Mouse (Mus musculus): ENCODE measurements at regions not wholly inside any gene's neighbourhood (a gene's known extent, or its start where the extent isn't known, plus 50 kb on each side); places are given as distances from the start of the nearest gene placed in this dataset.

- no peak for DNase-seq
Observed at GRCm38 (mm10) chr12:36748345-36748744, 360.0 kb upstream of the Meox2 start.

DNA sequence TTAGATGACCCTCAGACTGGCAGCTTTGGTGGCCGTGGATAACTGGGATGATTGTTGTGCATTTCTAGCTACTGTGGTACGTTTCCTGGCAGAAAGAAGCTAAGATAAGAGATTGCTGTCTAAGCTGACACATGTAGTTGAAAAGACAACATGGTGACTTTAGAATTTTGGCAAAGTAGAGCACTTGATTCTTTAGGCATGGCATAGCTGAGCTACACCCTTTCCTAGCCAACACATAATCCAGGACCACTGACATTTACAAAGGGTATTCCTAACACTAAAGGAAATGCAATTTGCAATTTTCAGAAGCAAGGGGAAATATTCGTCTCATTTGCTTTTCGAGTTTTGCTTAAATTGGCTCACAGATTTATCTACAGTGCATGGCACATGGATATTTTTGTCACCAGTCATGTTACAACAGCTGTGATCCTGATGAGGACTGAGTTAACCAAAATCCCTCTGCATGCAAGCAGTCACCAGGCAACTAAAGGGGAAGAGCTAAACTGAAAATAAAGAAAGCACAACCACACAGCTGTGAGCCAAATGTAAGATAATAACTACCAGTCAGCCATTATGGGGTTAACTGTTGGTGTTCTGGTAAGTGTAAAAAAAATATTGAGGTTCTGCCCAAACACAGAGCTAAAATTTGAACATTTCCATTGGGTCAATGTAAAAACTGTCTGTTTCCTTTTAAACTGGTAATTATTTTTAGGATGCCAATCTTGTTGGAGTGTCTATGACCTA, 342.9 kb upstream of the Meox2 start:
- no peak for DNase-seq

DNA sequence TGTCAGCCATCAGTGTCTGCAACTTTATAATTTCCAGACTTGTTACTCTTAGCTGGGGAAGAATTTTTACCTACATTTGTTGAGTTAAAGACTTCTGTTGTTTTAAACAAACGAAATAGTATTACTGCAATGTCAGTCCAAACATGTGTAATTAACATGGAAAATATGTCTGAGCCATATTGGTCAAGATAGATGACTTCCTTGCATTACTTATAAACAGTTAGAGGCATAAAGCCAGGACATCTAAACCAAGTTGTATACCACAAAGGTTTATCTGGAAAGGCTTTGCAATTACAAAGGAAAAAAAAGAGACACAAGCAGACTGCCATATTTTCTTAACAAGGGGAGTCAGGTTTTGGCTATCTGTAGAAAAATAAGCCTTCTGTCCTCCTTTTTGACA, 342.2 kb upstream of the Meox2 start:
- DNase-seq: no peak

GRCm38 (mm10) chr12:36780761-36781160, 327.6 kb upstream of the Meox2 start:
- no peak for DNase-seq

GRCm38 (mm10) chr12:36790866-36791265, 317.5 kb upstream of the Meox2 start:
- no peak for DNase-seq

DNA sequence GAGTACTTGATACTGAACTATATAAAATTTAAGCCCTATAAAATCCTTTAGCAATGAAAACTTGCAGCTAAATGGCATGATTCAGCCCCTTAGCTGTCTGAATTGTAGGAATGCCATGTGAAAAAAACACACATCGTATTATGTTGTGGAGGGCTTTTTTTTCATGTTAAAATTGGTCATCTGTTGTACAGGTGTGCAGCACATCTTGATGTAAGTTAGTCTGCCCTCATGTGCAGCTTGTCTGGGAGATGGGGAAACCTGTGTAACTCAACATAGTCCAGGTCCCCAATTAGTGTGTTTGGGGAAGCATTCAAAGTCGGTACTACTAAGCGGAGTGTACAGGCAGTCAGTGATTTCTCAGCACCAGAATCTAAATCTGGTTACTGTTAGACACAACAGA, 316.9 kb upstream of the Meox2 start:
- DNase-seq: no peak

- DNase-seq: no peak
Observed at GRCm38 (mm10) chr12:36792205-36792604, 316.1 kb upstream of the Meox2 start.

- no peak for DNase-seq
Observed at GRCm38 (mm10) chr12:36793799-36794198, 314.5 kb upstream of the Meox2 start.

GRCm38 (mm10) chr12:36796201-36796600, 312.1 kb upstream of the Meox2 start:
- no peak for DNase-seq

DNA sequence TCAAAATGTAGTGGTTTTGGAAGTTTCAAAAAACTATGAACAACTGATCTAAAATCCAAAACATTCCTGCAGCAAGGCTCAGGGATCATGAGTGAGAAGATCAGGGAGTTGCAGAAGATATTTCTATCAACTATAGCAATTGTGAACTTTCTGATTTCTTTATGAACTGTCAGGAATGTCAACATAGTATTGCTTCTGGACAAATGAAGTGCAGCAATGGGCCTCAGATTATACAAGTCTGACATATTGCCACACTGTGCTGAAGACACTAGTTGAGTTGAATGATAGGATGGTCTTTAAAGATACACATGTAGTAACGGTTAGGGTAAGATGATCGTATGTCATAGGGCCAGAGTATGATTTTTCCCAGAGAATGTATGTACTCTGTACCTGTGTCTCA, 290.4 kb upstream of the Meox2 start:
- no peak for DNase-seq

DNA sequence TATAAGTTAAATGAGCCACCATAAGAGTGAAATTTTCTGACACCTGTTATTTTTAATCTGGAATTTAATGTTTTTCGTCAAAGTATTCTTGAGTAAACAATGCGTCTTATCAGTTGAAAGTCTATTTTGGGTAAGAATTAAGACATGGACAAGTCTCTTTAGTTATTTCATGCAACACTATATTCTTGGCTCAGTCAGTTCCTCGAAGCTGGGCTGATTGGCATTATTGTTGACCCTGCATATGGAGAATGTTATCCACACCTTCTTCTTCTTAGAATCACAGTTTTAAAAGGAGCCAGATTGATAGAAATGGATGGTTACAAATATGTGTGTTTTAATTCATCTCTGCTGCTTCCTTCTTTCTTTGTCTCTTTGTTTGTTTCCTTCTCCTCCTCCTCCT, 289.5 kb upstream of the Meox2 start:
- DNase-seq: no peak

DNA sequence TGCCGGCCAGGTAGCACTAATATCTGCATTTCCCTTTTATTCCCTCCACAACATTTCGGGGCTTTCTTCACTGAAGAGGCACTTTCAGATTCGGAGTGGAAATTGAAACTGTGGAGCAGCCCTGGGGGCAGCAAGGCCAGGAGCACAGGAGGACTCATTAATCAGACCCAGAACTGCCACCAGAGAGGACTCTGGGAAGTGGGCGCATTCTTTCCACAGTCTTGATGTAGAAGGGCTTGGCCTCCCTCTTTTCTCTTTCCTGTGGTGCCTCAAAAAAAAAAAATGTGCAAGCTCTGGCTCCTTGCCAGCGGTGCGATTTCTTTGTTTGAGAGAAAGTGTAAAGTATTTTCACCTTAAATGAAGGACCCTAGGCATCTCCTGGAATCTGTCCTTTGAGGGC, 281.6 kb upstream of the Meox2 start:
- DNase-seq: no peak

- DNase-seq: no peak
Observed at GRCm38 (mm10) chr12:36831307-36831997, 276.9 kb upstream of the Meox2 start.

GRCm38 (mm10) chr12:36842957-36843356, 265.4 kb upstream of the Meox2 start:
- DNase-seq: no peak

DNA sequence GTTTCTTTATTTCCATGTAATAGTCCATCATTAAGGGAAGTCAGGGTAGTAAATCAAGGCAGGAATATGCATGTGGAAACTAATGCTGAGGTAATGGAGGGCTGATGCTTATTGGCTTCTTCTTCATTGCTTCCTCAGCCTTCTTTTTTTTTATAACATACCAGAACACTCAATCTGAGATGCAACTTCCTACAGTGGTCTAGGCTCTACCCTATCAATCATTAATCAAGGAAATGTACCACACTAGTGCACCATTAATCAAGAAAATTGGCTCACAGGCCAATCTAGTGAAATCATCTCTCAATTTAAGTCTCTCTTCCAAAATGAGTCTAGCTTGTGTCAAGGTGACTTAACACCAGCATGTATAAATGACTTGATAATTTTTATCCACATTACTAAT, 263.2 kb upstream of the Meox2 start:
- DNase-seq: no peak

- no peak for DNase-seq
Observed at GRCm38 (mm10) chr12:36849086-36849485, 259.3 kb upstream of the Meox2 start.

- DNase-seq: no peak
Observed at GRCm38 (mm10) chr12:36863113-36863512, 245.2 kb upstream of the Meox2 start.

DNA sequence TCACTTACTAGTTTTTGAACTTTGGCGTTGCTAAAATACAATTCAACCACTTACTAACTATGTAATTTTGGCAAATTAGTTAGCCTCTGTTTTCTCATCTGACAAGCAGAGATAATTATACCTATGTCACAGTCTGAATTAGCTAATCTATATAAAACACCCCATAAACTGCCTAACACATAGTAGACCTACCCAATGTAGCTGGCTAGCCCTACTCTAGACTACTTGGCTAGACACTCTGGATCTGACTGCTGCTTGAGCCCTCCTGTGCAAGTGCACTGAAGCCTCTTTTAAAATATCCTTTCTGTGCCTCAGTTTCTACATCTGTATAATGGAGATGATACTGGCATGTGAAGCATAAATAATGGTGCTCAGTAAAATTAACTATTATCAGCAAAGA, 227.6 kb upstream of the Meox2 start:
- no peak for DNase-seq

- no peak for DNase-seq
Observed at GRCm38 (mm10) chr12:36913364-36913763, 195.0 kb upstream of the Meox2 start.

DNA sequence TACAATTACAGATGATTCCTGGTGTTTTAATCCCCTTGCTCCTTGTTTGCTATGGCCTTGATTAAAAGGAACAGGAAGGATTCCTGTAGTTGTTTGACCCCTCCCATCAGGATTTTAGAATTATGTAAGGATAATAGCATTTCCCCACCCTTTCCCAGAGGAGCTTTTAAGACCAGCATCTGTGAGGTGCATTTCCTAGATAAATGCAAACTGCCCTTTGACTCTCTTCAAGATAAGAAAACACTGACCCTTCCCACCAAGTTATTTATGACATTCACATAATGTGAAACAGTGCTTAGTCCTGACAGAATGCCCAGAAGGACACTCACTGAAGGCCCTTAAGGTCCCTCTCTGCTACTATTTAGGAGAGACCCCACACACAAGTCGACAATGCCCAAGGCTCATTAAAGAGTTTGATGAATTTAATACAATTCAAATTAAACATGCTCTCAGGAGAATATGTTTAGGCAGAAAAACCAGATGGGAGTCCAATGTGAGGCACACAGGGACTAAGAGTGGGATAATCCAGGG, 190.7 kb upstream of the Meox2 start:
- DNase-seq: no peak

- no peak for DNase-seq
Observed at GRCm38 (mm10) chr12:36918294-36918876, 190.0 kb upstream of the Meox2 start.

DNA sequence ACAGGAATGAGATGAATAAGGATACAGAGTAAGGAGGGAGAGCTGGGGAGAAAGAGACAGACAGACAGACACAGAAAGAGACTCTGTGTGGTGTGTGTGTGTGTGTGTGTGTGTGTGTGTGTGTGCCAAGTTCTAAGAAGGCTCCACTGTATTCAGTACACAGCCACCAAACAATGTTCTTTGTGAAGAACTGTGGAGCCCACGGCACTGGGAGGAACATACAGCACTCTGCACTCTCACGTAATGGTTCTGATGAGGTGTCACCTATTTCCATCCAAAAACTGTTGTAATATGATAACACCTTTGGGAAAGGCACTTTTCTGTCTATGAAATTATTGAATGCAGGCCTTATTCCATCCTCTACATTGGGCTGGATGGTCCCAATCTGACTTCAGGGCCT, 184.8 kb upstream of the Meox2 start:
- no peak for DNase-seq

- DNase-seq: no peak
Observed at GRCm38 (mm10) chr12:36926225-36926624, 182.1 kb upstream of the Meox2 start.

DNA sequence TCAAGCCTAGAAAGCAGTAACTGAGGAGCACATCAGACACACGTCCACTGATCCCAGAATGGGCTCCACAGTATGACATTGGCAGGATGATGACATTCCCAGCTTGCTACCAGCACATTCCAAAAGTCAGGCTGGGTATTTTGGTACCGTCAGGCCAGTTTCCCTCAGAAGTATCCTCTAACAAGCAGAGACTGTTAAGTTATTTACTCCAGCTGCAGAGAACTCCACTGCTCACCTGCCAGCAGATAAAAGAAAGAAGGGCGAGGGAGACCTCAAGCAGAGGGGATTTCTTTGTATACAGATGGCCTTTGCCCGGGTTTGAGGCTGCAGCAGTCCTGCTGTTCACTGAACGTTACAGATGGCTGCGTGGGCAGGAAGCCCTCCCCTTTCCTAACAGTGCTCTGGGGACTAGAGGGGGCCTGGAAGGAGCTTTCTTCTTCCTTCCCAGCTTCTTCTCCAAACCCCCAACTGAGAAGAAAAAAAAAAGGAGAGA, 175.2 kb upstream of the Meox2 start:
- peak; percentile 38 to 59 for DNase-seq
